Mouse (Mus musculus): Measurements from ENCODE around the gene Gm49425. TPM values are rescaled to one million over a fixed set of nuclear protein-coding genes. Genes with fewer than 3 reads are reported as not detected.

Gm49425 gene
- polyA plus RNA-seq, 1 experiment from 2014 or later, result not detected

DNA sequence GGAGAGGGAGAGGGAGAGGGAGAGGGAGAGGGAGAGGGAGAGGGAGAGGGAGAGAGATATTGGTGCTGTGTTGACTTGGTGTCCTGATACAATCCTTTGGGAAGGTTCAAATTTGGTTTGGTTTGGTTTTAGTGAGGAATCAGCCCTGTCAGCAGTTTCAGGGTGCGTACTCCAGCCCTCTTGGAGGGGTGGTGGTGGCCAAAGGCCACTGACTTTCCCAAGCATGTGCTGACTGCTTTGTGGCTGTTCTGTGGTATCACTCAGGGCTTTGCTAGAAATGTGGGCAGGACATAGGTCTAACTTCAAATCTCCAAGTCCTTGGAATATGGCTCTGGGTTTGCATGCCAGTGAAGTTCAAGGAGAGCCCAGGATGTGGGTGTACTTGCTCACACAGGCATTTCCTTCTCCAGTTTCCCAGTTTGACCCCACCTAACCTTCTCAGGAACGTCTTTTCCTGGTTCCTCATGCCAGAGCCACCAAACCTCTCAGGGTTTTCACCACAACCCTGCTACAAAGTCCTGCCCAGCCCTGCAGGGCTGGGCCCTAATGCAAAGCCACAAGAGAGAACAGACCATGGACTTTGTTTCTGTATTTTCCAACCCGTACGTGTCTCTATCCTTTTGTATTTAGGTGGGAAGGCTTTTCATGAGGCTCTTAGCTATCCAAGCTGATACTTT lies 5.6 kb upstream of the Gm49425 start:
- 84% methylated on average over 4 of the region's 4 CpGs for WGBS
- H3K4me1 ChIP-seq, result 0 out of 2 replicates have a peak, but pooled peaks cover 4% of the 10 kb centered on the region
- H3K9me3 ChIP-seq, result no peaks in the 10 kb centered on the region
- no peak overlapping the region for H3K27ac ChIP-seq
- H3K36me3 ChIP-seq (replicated peaks), result no peaks in the 10 kb centered on the region
- H3K4me3 ChIP-seq, result no peak overlapping the region
- H3K27me3 ChIP-seq (ENCODE audit: poor library complexity, severe bottlenecking), result no peaks in the 10 kb centered on the region
- DNase-seq (ENCODE audit: extremely low spot score, low spot score), result no peak

DNA sequence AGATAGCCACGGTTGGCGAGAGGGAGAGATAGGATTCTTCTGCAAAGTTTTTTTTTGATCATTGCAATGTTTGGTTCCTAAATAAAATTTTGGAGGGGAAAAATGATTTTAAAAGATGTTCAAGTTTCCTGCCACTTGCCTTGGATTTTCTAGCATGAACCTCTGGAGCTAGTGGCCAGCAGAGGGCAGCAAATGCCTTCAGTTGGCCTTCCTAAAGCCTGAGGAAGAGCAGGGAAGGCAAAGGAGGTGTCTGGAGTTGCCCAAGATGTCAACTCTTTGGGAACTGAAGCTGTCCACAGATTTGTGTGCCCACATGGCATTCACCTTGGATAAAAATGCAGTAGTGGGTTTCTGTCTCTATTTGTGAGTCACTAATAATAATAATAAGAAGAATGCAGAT lies 2.7 kb upstream of the Gm49425 start:
- H3K36me3 ChIP-seq (replicated peaks), result no peaks in the 10 kb centered on the region
- DNase-seq (ENCODE audit: extremely low spot score, low spot score), result peak; percentile 74
- H3K4me1 ChIP-seq, result 0 out of 2 replicates have a peak, but pooled peaks cover 4% of the 10 kb centered on the region
- H3K4me3 ChIP-seq, result no peak overlapping the region
- H3K27ac ChIP-seq, result no peak overlapping the region
- WGBS, result 17% methylated on average over 2 of the region's 2 CpGs
- no peaks in the 10 kb centered on the region for H3K27me3 ChIP-seq (ENCODE audit: poor library complexity, severe bottlenecking)
- no peaks in the 10 kb centered on the region for H3K9me3 ChIP-seq

DNA sequence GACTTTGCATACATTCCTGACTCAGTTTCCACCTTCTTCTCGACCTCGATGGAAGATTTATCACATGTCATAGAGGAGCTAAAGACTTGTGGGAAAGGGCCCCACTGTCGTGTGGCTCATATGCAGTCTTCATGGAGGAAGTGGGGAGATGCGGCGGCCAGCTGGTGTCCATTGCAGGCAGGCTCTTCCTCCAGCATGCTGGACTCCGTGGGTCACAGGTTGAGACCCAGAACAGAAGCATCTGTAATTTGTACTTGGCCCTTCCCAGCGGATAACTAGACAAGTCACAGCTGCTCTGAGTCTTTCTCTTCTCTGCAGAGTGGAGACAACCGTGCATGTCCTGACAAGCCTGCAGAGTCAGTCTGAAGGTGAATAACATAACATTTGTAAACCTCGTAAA lies 8.8 kb downstream of the Gm49425 start:
- H3K4me3 ChIP-seq, result no peak overlapping the region
- H3K4me1 ChIP-seq, result peaks cover 13% of the 10 kb centered on the region
- no peak for DNase-seq (ENCODE audit: extremely low spot score, low spot score)
- no peaks in the 10 kb centered on the region for H3K9me3 ChIP-seq
- no peaks in the 10 kb centered on the region for H3K36me3 ChIP-seq (replicated peaks)
- WGBS, result 83% methylated on average over 9 of the region's 9 CpGs
- H3K27me3 ChIP-seq (ENCODE audit: poor library complexity, severe bottlenecking), result no peaks in the 10 kb centered on the region
- H3K27ac ChIP-seq, result no peak overlapping the region

DNA sequence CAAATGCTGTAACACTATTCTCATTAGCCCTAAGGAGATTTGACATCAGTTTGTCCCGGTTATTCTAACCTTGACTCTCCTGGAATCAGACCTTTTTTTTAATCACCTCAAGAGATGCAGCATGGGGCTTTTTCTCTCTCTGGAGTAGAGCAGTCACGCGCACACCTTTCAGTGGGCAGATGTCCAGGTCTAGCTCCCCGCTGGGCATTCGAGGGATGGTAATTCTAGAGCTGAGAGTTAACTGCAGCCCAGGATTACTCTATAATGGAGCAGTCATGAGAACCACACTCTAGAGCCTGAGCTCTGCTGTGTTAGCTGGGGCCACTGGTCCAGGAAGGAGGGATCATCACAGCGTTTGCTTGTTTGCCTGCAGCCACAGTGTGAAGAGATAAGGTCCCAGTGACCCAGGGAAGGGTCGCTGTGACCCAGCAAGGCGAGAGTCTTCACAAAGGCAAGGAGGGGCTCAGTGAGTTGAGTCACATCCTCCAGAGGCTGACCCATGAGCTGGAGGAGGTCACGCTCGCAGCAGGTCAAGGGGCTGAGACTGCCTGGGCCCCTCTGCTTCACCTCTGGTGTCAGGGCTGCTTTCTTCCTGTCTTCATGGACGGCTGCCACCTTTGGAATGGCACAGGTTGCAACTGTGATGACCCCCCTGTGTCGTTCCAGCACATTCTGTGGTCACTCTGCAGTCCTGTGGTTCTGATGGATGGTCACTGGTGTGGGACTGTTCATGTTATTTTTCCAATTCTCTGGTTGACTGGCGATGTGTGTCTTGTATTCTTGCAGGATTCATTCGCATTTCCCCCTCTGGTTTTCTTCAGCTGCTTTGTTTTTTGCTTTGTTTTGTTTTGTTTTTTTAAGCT lies 9.9 kb downstream of the Gm49425 start:
- peaks cover 13% of the 10 kb centered on the region for H3K4me1 ChIP-seq
- no peaks in the 10 kb centered on the region for H3K36me3 ChIP-seq (replicated peaks)
- no peaks in the 10 kb centered on the region for H3K27me3 ChIP-seq (ENCODE audit: poor library complexity, severe bottlenecking)
- H3K4me3 ChIP-seq, result no peak overlapping the region
- no peaks in the 10 kb centered on the region for H3K9me3 ChIP-seq
- no peak for DNase-seq (ENCODE audit: extremely low spot score, low spot score)
- H3K27ac ChIP-seq, result 0 out of 2 replicates have a peak overlapping the region, but pooled peaks have one; percentile 21
- WGBS, result 66% methylated on average over 14 of the region's 14 CpGs

DNA sequence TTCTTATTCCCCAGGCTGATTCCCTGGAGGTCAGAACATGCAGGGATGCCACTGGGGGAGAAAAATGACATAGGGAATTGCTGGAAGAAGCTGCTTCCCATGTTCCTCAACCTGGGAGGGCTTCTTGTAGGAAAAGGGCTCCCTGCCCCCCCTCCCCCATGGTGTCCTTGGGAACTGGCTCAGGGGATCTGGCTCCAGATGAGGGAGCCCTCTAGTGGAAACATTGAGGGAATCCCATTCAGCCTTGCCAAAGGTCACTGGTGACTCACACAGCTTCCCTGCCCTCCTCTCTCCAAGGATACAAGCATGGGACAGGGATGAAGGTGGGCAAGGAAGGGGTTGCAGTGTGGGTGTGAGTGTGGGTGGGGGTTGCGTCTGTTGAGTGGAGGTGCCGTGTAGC lies 19.9 kb downstream of the Gm49425 start:
- no peaks in the 10 kb centered on the region for H3K27me3 ChIP-seq (ENCODE audit: poor library complexity, severe bottlenecking)
- H3K27ac ChIP-seq, result no peak overlapping the region
- DNase-seq (ENCODE audit: extremely low spot score, low spot score), result no peak
- H3K9me3 ChIP-seq, result no peaks in the 10 kb centered on the region
- 0 out of 2 replicates have a peak, but pooled peaks cover 12% of the 10 kb centered on the region for H3K4me1 ChIP-seq
- H3K36me3 ChIP-seq (replicated peaks), result no peaks in the 10 kb centered on the region
- 76% methylated on average over 2 of the region's 2 CpGs for WGBS
- H3K4me3 ChIP-seq, result no peak overlapping the region

DNA sequence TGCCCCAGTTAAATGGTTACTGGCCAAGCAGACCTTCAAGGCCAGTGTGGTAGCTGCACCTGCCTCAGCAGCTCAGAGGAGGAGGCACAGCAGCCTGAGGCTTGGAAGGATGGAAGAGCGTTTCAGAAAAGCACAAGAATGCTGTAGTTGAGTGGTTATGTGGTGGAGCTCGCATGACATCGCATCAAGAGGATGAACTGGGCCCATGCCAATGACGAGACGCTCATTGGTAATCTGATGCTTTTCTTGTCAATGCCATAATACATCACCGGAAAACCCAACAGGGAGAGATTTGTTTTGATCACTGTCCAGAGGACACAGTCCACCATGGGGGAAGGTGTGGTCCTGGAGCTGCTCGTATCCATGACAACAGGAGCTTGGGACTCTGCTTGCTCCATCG lies 21.8 kb downstream of the Gm49425 start:
- Histone ChIP-seq H3K4me1 (peaks cover 18% of the 10 kb centered on the region), H3K27me3 (ENCODE audit: poor library complexity, severe bottlenecking) (no peaks in the 10 kb centered on the region), H3K4me3 (no peak overlapping the region), H3K27ac (no peak overlapping the region), H3K36me3 (replicated peaks) (no peaks in the 10 kb centered on the region), H3K9me3 (no peaks in the 10 kb centered on the region)
- no peak for DNase-seq (ENCODE audit: extremely low spot score, low spot score)
- 92% methylated on average over 8 of the region's 8 CpGs for WGBS

DNA sequence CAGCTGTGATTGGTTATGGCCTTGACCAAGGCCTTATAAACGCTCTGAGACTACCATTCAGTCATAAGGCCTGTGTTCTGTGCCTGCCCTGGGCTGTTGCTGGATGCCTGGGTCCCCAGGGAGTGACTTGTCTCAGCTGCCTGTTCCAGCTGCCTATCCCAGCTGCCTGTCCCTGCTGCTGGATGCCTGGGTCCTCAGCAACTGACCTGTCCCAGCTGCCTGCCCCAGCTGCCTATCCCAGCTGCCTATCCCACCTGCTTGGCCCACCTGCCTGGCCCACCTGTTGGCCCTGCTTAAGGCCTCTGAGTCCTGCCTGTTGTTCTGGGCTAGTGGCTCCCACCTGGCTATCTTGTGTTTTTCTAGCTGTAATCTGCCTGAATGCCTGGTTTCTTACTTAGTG lies 22.9 kb downstream of the Gm49425 start:
- Histone ChIP-seq H3K9me3 (no peaks in the 10 kb centered on the region), H3K27me3 (ENCODE audit: poor library complexity, severe bottlenecking) (no peaks in the 10 kb centered on the region), H3K36me3 (replicated peaks) (no peaks in the 10 kb centered on the region), H3K4me3 (no peak overlapping the region), H3K4me1 (peaks cover 14% of the 10 kb centered on the region), H3K27ac (no peak overlapping the region)
- no peak for DNase-seq (ENCODE audit: extremely low spot score, low spot score)
- WGBS, result 80% methylated on average over 1 of the region's 1 CpGs

DNA sequence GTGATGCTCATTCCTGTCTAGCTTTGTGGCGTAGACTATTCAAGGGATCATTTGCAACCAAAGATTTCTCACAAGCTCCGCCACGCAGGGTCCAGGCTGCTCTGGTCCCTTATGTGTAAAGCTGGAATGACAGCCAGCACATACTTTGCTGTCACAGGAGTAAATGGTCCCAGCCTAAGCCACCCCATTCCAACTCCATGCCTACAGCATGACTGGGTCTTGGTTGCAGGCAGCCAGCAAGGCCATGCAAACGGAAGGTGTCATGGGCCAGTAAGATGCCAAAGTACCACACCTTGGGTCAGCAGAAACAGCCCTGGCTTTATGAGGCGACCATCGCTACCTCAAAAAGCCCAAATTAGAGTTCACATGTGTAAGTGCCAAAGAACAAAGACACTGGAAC lies 23.3 kb downstream of the Gm49425 start:
- Histone ChIP-seq H3K9me3 (no peaks in the 10 kb centered on the region), H3K27me3 (ENCODE audit: poor library complexity, severe bottlenecking) (no peaks in the 10 kb centered on the region), H3K4me1 (peaks cover 14% of the 10 kb centered on the region), H3K4me3 (no peak overlapping the region), H3K27ac (no peak overlapping the region), H3K36me3 (replicated peaks) (no peaks in the 10 kb centered on the region)
- no peak for DNase-seq (ENCODE audit: extremely low spot score, low spot score)
- 90% methylated on average over 6 of the region's 6 CpGs for WGBS

DNA sequence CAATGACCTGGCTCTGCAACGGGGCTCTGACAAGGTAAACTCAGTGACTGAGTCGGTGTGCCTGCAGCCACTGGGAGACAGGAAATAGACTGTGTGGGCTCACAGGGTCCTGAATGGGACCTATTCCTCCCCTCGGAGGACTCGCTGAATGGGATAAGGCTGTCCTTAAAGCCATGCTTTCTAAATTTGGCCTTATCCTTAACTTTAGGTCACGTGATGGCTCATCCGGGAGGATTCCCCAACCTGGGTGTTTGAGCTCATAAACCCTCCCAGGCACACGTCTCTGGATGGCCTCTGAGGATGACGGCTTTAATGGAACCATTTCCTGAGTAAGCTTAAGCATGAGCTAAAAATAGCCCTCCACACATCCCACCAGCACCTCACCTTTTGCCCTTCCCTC lies 24.3 kb downstream of the Gm49425 start:
- H3K4me1 ChIP-seq, result peaks cover 9% of the 10 kb centered on the region
- no peak overlapping the region for H3K27ac ChIP-seq
- DNase-seq (ENCODE audit: extremely low spot score, low spot score), result no peak
- no peaks in the 10 kb centered on the region for H3K9me3 ChIP-seq
- no peaks in the 10 kb centered on the region for H3K36me3 ChIP-seq (replicated peaks)
- 77% methylated on average over 8 of the region's 8 CpGs for WGBS
- no peak overlapping the region for H3K4me3 ChIP-seq
- no peaks in the 10 kb centered on the region for H3K27me3 ChIP-seq (ENCODE audit: poor library complexity, severe bottlenecking)

DNA sequence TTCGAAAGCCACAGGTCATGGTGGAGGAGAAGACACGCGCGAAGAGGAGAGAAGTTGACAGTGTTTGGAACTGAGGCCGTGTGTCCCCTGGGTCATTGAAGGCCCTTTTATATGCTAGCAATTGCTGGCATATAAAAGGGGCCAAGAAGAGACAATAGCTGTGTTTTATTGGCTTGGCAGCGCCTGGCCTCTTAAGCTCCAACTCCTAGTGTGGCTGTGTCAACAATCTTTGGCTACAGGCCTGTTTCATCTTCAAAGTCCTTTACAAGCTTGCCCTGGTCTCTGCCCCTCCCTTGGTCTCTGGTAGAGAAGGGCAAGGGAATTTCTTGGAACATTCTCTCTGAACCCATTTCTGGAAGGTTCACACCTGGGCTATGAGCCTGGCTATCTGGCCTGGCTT lies 25.6 kb downstream of the Gm49425 start, which contains the start of gene Krt83:
Gene Krt83 (minus strand): TSS at position 82 of the 400 bp plus-strand sequence.
- no peaks in the 10 kb centered on the region for H3K36me3 ChIP-seq (replicated peaks)

DNA sequence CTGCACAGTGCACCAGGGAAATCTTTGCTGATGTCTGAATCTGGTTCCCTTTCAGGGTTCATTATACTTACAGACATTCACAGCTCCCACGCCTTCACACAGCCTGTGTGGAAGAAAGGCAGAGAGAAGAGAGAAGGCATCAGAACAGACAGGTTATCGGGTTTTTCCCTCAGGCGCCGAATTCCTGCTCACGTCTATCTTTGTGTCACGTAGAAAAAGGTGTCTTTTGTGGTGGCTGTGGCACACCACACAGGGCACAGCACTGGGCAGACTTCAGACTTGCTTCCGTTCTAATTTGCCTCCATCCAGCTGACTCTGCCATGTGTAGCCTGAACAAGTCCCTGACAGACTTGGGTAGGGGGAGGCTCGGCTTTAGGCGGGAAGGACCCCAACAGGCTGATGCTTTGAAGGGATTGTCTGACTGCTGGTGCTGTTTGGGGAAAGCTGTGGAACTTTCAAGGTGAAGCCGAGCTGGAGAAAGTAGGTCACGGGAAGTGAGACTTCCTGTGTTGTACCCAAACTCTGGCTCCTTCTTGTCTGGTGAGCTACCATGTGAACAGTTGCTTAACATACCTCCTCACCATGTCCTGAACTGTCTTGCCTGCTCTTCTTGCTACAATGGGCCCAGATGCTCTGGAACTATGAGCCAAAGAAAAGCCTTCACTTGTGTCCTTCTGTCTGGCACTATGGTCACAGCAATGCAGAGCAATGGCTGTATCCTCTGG lies 31.0 kb downstream of the Gm49425 start:
- H3K27me3 ChIP-seq (ENCODE audit: poor library complexity, severe bottlenecking), result no peaks in the 10 kb centered on the region
- H3K27ac ChIP-seq, result no peak overlapping the region
- peaks cover 7% of the 10 kb centered on the region for H3K4me1 ChIP-seq
- no peaks in the 10 kb centered on the region for H3K9me3 ChIP-seq
- no peak overlapping the region for H3K4me3 ChIP-seq
- WGBS, result 84% methylated on average over 11 of the region's 11 CpGs
- no peaks in the 10 kb centered on the region for H3K36me3 ChIP-seq (replicated peaks)
- DNase-seq (ENCODE audit: extremely low spot score, low spot score), result no peak

More for the DNA sequence above, 25.6 kb downstream of the Gm49425 start, which contains the start of gene Krt83:
- DNase-seq (ENCODE audit: extremely low spot score, low spot score), result no peak
- Histone ChIP-seq H3K27ac (no peak within 1 kb of the TSS), H3K9me3 (no peaks in the 10 kb centered on the region), H3K27me3 (ENCODE audit: poor library complexity, severe bottlenecking) (no peaks in the 10 kb centered on the region), H3K4me3 (no peak within 1 kb of the TSS), H3K4me1 (peaks cover 8% of the 10 kb centered on the region)
- 73% methylated on average over 6 of the region's 6 CpGs for WGBS

DNA sequence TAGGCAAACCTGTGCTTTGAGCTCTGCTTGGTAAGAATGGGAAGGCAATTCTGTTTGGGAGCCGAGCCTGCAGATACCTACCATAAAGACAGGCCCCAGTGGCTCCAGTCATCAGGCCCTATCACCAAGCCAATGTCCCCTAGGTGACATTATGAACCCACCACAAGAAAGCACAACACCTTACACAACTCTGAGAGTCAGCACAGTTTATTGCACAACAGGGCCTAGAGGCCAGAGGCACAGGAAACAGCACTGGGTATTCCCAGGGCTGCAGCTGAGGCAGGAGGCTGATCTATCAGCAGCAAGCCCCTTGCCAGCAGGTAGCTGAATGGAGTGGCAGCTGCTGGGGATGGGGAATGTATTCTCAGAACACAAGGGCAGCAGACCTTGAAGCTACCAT lies 32.1 kb downstream of the Gm49425 start:
- Histone ChIP-seq H3K27me3 (ENCODE audit: poor library complexity, severe bottlenecking) (peaks cover 11% of the 10 kb centered on the region), H3K4me1 (peaks cover 7% of the 10 kb centered on the region), H3K36me3 (replicated peaks) (no peaks in the 10 kb centered on the region), H3K27ac (no peak overlapping the region; the same call in 1 of the 2 replicates), H3K9me3 (no peaks in the 10 kb centered on the region), H3K4me3 (no peak overlapping the region)
- 86% methylated on average over 1 of the region's 1 CpGs for WGBS
- DNase-seq (ENCODE audit: extremely low spot score, low spot score), result no peak
